Mouse (Mus musculus): Measurements from ENCODE around the gene Prdx2. TPM values are rescaled to one million over a fixed set of nuclear protein-coding genes. Genes with fewer than 3 reads are reported as not detected.

Prdx2 gene
- polyA plus RNA-seq, 1 experiment = 267 TPM

GRCm38 (mm10) chr8:84977435-84978247 is 8.3 kb downstream of the Prdx2 start:
- peaks cover 31% of the 10 kb centered on the region for H3K4me1 ChIP-seq (ENCODE audit: control insufficient read depth, insufficient read depth, low read length)
- H3K4me3 ChIP-seq (ENCODE audit: insufficient read depth, low read length) = peak overlapping the region; percentile 89
- TF ChIP-seq CTCF (IDR thresholded peaks at IDR 0.05; ENCODE audit: low read depth, low read length) (no peak), POLR2A (IDR thresholded peaks at IDR 0.05; ENCODE audit: borderline replicate concordance, low read depth, low read length) (no peak)
- H3K27ac ChIP-seq (ENCODE audit: insufficient read depth, low read depth, low read length) = peak overlapping the region; percentile 88

DNA sequence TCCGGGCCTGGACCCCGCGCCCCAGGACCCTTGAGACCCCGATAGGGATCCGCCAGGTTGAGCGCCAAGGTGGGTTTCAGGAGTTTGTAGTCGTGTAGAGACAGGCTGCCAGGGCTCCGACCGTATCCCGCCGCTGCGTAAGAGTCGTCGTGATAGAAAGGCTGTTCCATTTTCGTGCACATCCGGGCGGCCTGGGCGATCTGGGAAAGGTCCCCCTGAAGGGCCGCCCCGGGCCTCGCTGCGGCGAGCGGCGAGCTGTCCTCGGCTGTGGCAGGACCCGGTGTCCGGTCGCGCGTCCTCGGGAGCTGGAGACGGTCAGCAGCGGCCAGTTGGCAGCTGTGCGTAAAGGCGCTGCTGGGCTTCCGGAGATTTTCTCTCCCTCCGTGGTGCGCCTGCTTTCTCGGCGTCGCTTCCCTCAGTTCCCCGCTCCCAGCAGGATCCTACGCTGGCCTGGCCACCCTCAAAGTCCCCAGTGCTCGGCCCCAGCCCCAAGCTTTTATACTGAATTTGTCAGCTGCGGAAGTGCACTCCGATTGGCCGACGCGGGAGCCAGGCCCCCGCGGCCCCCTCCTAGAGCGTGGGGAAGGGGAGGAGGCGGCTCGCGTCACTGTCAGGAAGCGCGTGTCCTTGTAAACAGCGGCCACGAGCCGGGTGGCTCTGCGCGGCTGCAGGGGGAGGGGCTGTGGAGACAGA is 9.0 kb downstream of the Prdx2 start, which contains the start of gene Junb:
Gene Junb, minus strand, starts transcription at position 471 of the 693 bp plus-strand sequence.
- H3K4me3 ChIP-seq (ENCODE audit: insufficient read depth, low read length) = peak within 1 kb of the TSS; percentile 89
- peak within 1 kb of the TSS; percentile 94 for H3K27ac ChIP-seq (ENCODE audit: insufficient read depth, low read depth, low read length)
- TF ChIP-seq CTCF (IDR thresholded peaks at IDR 0.05; ENCODE audit: low read depth, low read length) = no peak
- TF ChIP-seq POLR2A (IDR thresholded peaks at IDR 0.05; ENCODE audit: borderline replicate concordance, low read depth, low read length) = peak; percentile 100
- H3K4me1 ChIP-seq (ENCODE audit: control insufficient read depth, insufficient read depth, low read length) = peaks cover 37% of the 10 kb centered on the region

DNA sequence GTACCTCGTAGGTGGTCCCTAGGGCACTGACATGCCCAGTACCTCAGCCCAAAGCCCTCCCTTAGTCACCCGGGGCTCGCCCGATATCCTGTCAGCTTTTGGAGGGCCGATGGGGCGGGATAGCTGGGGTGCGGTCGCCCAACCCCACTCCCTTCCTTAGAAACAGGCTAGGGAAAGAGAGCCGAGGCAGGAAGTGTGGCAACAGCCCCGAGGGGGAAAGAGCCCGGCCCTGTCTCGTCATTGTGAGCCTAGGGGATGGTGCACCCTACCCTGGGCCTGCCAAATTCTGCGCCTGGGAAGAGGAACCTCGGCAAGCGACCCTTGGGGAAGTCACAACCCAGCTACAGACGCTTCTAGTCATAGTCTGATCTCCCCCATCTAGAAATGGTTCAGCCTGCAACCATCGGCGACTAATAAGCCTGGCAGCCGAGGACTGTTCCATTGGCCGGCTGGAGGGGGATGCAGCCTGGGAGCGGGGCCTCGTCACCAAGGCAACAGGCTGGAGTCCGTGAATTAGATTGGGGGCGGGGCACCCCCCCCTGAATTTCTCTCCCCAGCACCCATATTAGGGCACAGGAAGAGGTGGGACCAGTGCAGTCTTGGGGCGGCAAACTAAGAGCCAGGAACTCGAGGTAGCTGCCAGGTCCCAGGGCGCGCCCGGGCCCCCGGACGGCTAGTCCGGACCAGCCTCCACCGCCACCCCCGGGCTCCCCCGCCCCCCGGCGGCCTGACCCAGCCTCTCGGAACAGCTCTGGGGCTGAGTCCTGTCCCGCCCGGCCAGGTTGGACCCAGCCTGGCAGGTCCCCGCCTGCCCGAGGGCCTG is 10.4 kb downstream of the Prdx2 start:
- Histone ChIP-seq H3K4me1 (ENCODE audit: control insufficient read depth, insufficient read depth, low read length) (peaks cover 46% of the 10 kb centered on the region), H3K27ac (ENCODE audit: insufficient read depth, low read depth, low read length) (peak overlapping the region; percentile 94), H3K4me3 (ENCODE audit: insufficient read depth, low read length) (peak overlapping the region; percentile 56)
- TF ChIP-seq CTCF (IDR thresholded peaks at IDR 0.05; ENCODE audit: low read depth, low read length) (no peak), POLR2A (IDR thresholded peaks at IDR 0.05; ENCODE audit: borderline replicate concordance, low read depth, low read length) (no peak)

DNA sequence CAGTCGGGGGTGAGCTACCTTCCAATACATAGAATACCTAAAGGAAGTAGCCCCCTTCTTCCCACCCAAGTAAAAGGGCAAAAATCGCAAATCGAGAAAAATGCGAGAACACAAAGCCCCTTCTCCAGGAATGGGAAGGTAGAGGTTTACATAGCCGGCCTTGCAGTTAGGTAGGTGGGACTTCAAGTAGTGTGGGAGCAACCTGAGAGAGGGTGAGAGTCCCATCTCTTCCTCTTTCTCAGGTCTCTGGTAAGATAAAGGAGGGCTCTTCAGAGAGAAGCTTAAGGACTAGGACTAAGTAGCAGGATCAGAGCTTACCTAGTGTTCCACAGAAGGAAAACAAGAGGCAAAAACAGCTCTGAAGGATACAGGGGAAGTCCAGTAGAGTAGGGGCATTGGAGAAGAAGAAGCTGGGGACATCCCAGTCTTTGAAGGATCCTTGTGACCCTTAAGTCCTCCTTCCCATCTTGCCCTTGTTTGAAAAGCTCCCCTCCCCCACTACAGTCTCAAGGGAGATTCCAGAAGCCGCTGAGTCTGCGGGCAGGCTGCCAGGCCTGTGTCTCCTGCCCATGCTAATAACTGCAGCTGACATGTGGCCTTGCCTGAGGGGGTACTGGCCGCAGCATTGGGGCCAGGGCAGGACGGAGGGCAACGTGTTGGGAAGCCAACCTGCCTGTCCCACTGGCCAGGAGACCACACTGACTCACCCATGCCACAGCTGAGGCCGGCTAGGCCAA is 11.4 kb downstream of the Prdx2 start:
- H3K4me1 ChIP-seq (ENCODE audit: control insufficient read depth, insufficient read depth, low read length) = peaks cover 44% of the 10 kb centered on the region
- H3K4me3 ChIP-seq (ENCODE audit: insufficient read depth, low read length) = peak overlapping the region; percentile 56
- H3K27ac ChIP-seq (ENCODE audit: insufficient read depth, low read depth, low read length) = peak overlapping the region; percentile 94
- TF ChIP-seq POLR2A (IDR thresholded peaks at IDR 0.05; ENCODE audit: borderline replicate concordance, low read depth, low read length) = 0 out of 2 replicates have a peak, but pooled peaks have one; percentile 34
- no peak for TF ChIP-seq CTCF (IDR thresholded peaks at IDR 0.05; ENCODE audit: low read depth, low read length)

DNA sequence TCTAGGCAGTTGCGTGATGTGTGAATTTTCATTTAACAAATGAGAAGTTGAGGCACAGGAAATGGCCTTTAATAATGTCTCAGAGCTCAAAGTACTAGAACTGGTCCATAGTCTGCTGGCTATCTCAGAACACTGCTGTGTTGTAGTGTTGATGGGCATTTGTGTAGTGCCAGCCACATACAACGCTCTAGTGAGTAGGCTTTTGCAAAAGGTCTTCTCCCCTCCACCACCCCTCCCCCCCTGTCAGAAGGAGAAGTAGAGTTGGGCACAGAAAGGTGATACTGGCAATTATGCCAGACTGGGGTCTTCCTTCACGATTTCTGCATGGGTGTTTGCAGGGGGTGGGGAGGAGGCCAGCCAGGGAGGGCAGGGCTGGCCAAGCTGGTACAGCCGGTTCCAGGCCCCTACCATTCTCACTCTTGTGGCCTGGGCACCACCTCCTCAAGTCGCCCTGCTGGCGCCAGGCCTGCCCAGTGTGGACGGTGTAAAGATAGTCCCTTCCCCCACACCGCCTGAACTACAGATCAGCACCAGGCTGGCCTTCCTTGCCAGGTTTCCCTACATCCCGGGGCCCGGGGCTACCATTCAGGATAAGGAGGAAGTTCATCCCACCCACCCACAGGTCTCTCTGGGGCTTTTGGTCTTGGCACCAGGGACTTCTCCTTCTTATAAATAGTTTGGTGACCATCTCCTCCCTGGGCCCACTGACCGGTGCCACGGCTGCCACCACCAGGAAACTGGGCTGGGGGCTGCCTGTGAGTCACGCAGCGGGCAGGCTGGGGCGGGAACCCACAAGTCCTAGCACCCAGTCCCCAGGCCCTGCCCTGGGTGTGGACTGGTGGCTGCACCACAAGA is 12.5 kb downstream of the Prdx2 start:
- peak overlapping the region; percentile 18 for H3K4me3 ChIP-seq (ENCODE audit: insufficient read depth, low read length)
- TF ChIP-seq POLR2A (IDR thresholded peaks at IDR 0.05; ENCODE audit: borderline replicate concordance, low read depth, low read length) = no peak
- TF ChIP-seq CTCF (IDR thresholded peaks at IDR 0.05; ENCODE audit: low read depth, low read length) = no peak
- H3K4me1 ChIP-seq (ENCODE audit: control insufficient read depth, insufficient read depth, low read length) = peaks cover 49% of the 10 kb centered on the region
- peak overlapping the region; percentile 94 for H3K27ac ChIP-seq (ENCODE audit: insufficient read depth, low read depth, low read length)

GRCm38 (mm10) chr8:84982499-84983011 is 13.2 kb downstream of the Prdx2 start:
- Histone ChIP-seq H3K27ac (ENCODE audit: insufficient read depth, low read depth, low read length) (peak overlapping the region; percentile 94), H3K4me1 (ENCODE audit: control insufficient read depth, insufficient read depth, low read length) (peaks cover 52% of the 10 kb centered on the region), H3K4me3 (ENCODE audit: insufficient read depth, low read length) (peak overlapping the region; percentile 18)
- TF ChIP-seq CTCF (IDR thresholded peaks at IDR 0.05; ENCODE audit: low read depth, low read length) (no peak), POLR2A (IDR thresholded peaks at IDR 0.05; ENCODE audit: borderline replicate concordance, low read depth, low read length) (no peak)

- Histone ChIP-seq H3K4me1 (ENCODE audit: control insufficient read depth, insufficient read depth, low read length) (peaks cover 53% of the 10 kb centered on the region), H3K27ac (ENCODE audit: insufficient read depth, low read depth, low read length) (peak overlapping the region; percentile 99), H3K4me3 (ENCODE audit: insufficient read depth, low read length) (peak overlapping the region; percentile 71)
- no peak for TF ChIP-seq CTCF (IDR thresholded peaks at IDR 0.05; ENCODE audit: low read depth, low read length)
- TF ChIP-seq POLR2A (IDR thresholded peaks at IDR 0.05; ENCODE audit: borderline replicate concordance, low read depth, low read length) = no peak
Observed at GRCm38 (mm10) chr8:84984294-84985048, 15.1 kb downstream of the Prdx2 start.

Measured in bone marrow macrophage, adult 2 months (primary cell).